ENCODE assay signal across 8 mouse cellular contexts in genomic region chr16:96230411-96230810, GRCm38 (mm10). TPM values are rescaled to one million over a fixed set of nuclear protein-coding genes. Genes with fewer than 3 reads are reported as not detected.
DNase-seq lines count a peak whose midpoint lies in the region; ATAC-seq lines count a peak whose summit lies in the region.
"Had no signal": no experiment of that assay in that cellular context is flagged by ENCODE, and none has a peak within 500 bp of the region (broad histone marks: within the 10 kb centered on the region; RNA-seq: fewer than 3 reads in every experiment).

No protein-coding gene starts in this region.

- H3K36me3 ChIP-seq in midbrain, embryonic 10.5 days, result no peaks in the 10 kb centered on the region

- H3K4me3 ChIP-seq in midbrain, embryonic 10.5 days, result no peak overlapping the region
- H3K4me3 ChIP-seq: megakaryocyte, embryonic 14.5 days had no signal

- peak; percentile 93 to 96 for DNase-seq in cerebellum, postnatal 10 days
- peak; percentile 76 for DNase-seq in gastrocnemius, adult 18-20 months (ENCODE audit: low spot score)
- peak; percentile 65 to 81 for DNase-seq in left cerebral cortex, adult 18-20 months (ENCODE audit: low spot score in 2 of 2)
- peak; percentile 77 for DNase-seq in midbrain, embryonic 10.5 days (ENCODE audit: low spot score)
- peak; percentile 63 for DNase-seq in right cerebral cortex, postnatal 4 days

- no peaks in the 10 kb centered on the region for H3K9me3 ChIP-seq in midbrain, embryonic 10.5 days (replicated peaks)
- H3K9me3 ChIP-seq: megakaryocyte, embryonic 14.5 days had no signal

- 38% methylated on average over 11 of the region's 11 CpGs for WGBS in midbrain, embryonic 10.5 days

- H3K4me1 ChIP-seq in midbrain, embryonic 10.5 days, result peaks cover 5% of the 10 kb centered on the region
- H3K4me1 ChIP-seq: megakaryocyte, embryonic 14.5 days had no signal

- ATAC-seq in activated CD4-positive, CD25-positive, alpha-beta regulatory T cell, adult 4 months, result peak; percentile 52
- peak; percentile 43 for ATAC-seq in inflammation-experienced regulatory T-cells, adult 6 months

- H3K27ac ChIP-seq in midbrain, embryonic 10.5 days (replicated peaks), result no peak overlapping the region

- no peaks in the 10 kb centered on the region for H3K27me3 ChIP-seq in midbrain, embryonic 10.5 days (ENCODE audit: low read depth, poor library complexity, severe bottlenecking)

RNA-seq across cellular contexts. Expression of gene B3galt5, which starts 5.2 kb away (rescaled TPM):
- 1 to 10 TPM in 1 of 2 experiments, under 1 TPM in 1; 0.89 to 1.1 TPM for polyA plus RNA-seq in activated CD4-positive, CD25-positive, alpha-beta regulatory T cell, adult 4 months (2017; shearing (Covaris generic))
- not detected for total RNA-seq in gastrocnemius, adult 18-20 months (2021)
- 1 to 10 TPM in 2 of 3 experiments, under 1 TPM in 1; 0.65 to 5.3 (median 3.9) TPM for polyA plus RNA-seq in inflammation-experienced regulatory T-cells, adult 6 months (2017; shearing (Covaris generic))
- 10 to 100 TPM; 19.7 to 23.3 TPM for total RNA-seq in left cerebral cortex, adult 18-20 months (2021)
- polyA plus RNA-seq in midbrain, embryonic 10.5 days (2016; fragmentation: Nextera tagmentation; extraction: Ambion mirVana), result 0.37 and 0.65 TPM in 2 replicates

RNA-seq across cellular contexts. Expression of gene Sh3bgr, which starts 30.2 kb away (rescaled TPM):
- not detected for polyA plus RNA-seq in activated CD4-positive, CD25-positive, alpha-beta regulatory T cell, adult 4 months (2017; shearing (Covaris generic))
- 1,000 to 10,000 TPM in 1 of 2 experiments, 100 to 1,000 TPM in 1; 908 to 1,105 TPM for total RNA-seq in gastrocnemius, adult 18-20 months (2021)
- not detected for polyA plus RNA-seq in inflammation-experienced regulatory T-cells, adult 6 months (2017; shearing (Covaris generic))
- 1 to 10 TPM in 1 of 2 experiments, under 1 TPM in 1; 0.63 to 1.1 TPM for total RNA-seq in left cerebral cortex, adult 18-20 months (2021)
- 1.4 and 2.0 TPM in 2 replicates for polyA plus RNA-seq in midbrain, embryonic 10.5 days (2016; fragmentation: Nextera tagmentation; extraction: Ambion mirVana)

RNA-seq across cellular contexts. Expression of gene Lca5l, which starts 38.3 kb away (rescaled TPM):
- polyA plus RNA-seq in activated CD4-positive, CD25-positive, alpha-beta regulatory T cell, adult 4 months (2017; shearing (Covaris generic)), result under 1 TPM in 1 of 2 experiments, not detected in 1; 0.13 TPM
- total RNA-seq in gastrocnemius, adult 18-20 months (2021), result under 1 TPM; 0.55 to 0.73 TPM
- polyA plus RNA-seq in inflammation-experienced regulatory T-cells, adult 6 months (2017; shearing (Covaris generic)), result not detected
- total RNA-seq in left cerebral cortex, adult 18-20 months (2021), result 1 to 10 TPM; 1.3 to 2.0 TPM
- polyA plus RNA-seq in midbrain, embryonic 10.5 days (2016; fragmentation: Nextera tagmentation; extraction: Ambion mirVana), result 1.0 TPM in 2 replicates
